8 mouse cellular contexts compared by ENCODE assay signal in genomic region chr2:33559752-33560151, GRCm38 (mm10).
DNase-seq lines count a peak whose midpoint lies in the region; ATAC-seq and TF ChIP-seq lines count a peak whose summit lies in the region.

No protein-coding gene starts in this region.

- H3K4me2 ChIP-seq in hindbrain, embryonic 16.5 days (ENCODE audit: low read length) = 0 out of 2 replicates have a peak overlapping the region, but pooled peaks have one; percentile 13

- no peaks in the 10 kb centered on the region for H3K36me3 ChIP-seq in C2C12 (ENCODE audit: control insufficient read depth, insufficient read depth)
- H3K36me3 ChIP-seq in hindbrain, embryonic 16.5 days (ENCODE audit: control insufficient read depth, insufficient read depth, low read length) = no peaks in the 10 kb centered on the region

- no peaks in the 10 kb centered on the region for H3K79me3 ChIP-seq in C2C12 (ENCODE audit: low read depth)

- ATAC-seq in hindbrain, embryonic 16.5 days = 0 out of 2 replicates have a peak, but pooled peaks have one; percentile 6
- ATAC-seq in erythroblast, adult 5-6 weeks (replicated peaks; ENCODE audit: low FRiP score, poor library complexity, severe bottlenecking) = no peak

- no peaks in the 10 kb centered on the region for H3K9me3 ChIP-seq in hindbrain, embryonic 16.5 days (ENCODE audit: control insufficient read depth, low read length)

- H3K79me2 ChIP-seq in C2C12 (ENCODE audit: control insufficient read depth, insufficient read depth) = no peaks in the 10 kb centered on the region

- peaks cover 67% of the 10 kb centered on the region for H3K27me3 ChIP-seq in C2C12 (ENCODE audit: control insufficient read depth, insufficient read depth, insufficient read length)
- H3K27me3 ChIP-seq in hindbrain, embryonic 16.5 days (replicated peaks; ENCODE audit: control insufficient read depth, insufficient read depth, low read length) = no peaks in the 10 kb centered on the region; the same call in 1 of the 2 replicates

- H3K9ac ChIP-seq in hindbrain, embryonic 16.5 days (ENCODE audit: low read depth, low read length) = 0 out of 2 replicates have a peak overlapping the region, but pooled peaks have one; percentile 18

- peak overlapping the region; percentile 9; the same call in 1 of the 2 replicates for H3K27ac ChIP-seq in hindbrain, embryonic 16.5 days (ENCODE audit: low read depth, low read length)

- TF ChIP-seq CTCF in C2C12 (IDR thresholded peaks at IDR 0.05; ENCODE audit: control insufficient read depth, insufficient read depth, insufficient read length) = peak; percentile 35

- no peak overlapping the region for H3ac ChIP-seq in C2C12 (ENCODE audit: control insufficient read depth, insufficient read length, low read depth)

- H3K4me1 ChIP-seq in hindbrain, embryonic 16.5 days (ENCODE audit: control insufficient read depth, insufficient read depth, low read depth, low read length) = peaks cover 3% of the 10 kb centered on the region; the same call in 1 of the 2 replicates

- WGBS in hindbrain, embryonic 16.5 days = 10% methylated on average over 6 of the region's 6 CpGs

- peak; percentile 49 for DNase-seq in gastrocnemius, postnatal 14 days
- DNase-seq in gastrocnemius, adult 8-10 months (ENCODE audit: low spot score in 2 of 2) = no peak
- DNase-seq in brain, adult 2 months (ENCODE audit: low read depth, low spot score) = peak; percentile 61
- DNase-seq in left cerebral cortex, postnatal 4 days = peak; percentile 64
- DNase-seq in retina, embryonic 14.5 days (ENCODE audit: low spot score) = peak; percentile 77

- H3K4me3 ChIP-seq in C2C12 (ENCODE audit: insufficient read depth, poor library complexity, severe bottlenecking) = no peak overlapping the region
- H3K4me3 ChIP-seq in hindbrain, embryonic 16.5 days (ENCODE audit: low read length) = no peak overlapping the region

- intact Hi-C loops in gastrocnemius, postnatal 14 days (cut with DNase I; ENCODE audit: low total_unique reads) = loop anchor here (1.0 kb wide), 1 partner anchor 72 kb away; no protein-coding TSS in a partner anchor
- intact Hi-C loops in left cerebral cortex, postnatal 4 days (cut with DNase I) = loop anchor here (5.0 kb wide), 1 partner anchor 72 kb away; no protein-coding TSS in a partner anchor

TF ChIP-seq in C2C12, 6 proteins besides CTCF, POLR2A, EP300 and RAD21:
- no peak for TF ChIP-seq MYOD1 (IDR thresholded peaks at IDR 0.05; ENCODE audit: control insufficient read depth, insufficient read length, low read depth)
- no peak for TF ChIP-seq CEBPB (IDR thresholded peaks at IDR 0.05; ENCODE audit: low read depth)
- TF ChIP-seq MAX (IDR thresholded peaks at IDR 0.05) = no peak
- no peak for TF ChIP-seq USF1 (IDR thresholded peaks at IDR 0.05; ENCODE audit: low read depth)
- no peak for TF ChIP-seq FOSL1 (IDR thresholded peaks at IDR 0.05; ENCODE audit: insufficient read depth, low read length, poor library complexity, severe bottlenecking)
- TF ChIP-seq MYOG (IDR thresholded peaks at IDR 0.05; ENCODE audit: control insufficient read depth, extremely low read depth, insufficient read length) = no peak

Comparison
In these comparisons a context has a peak if more than half of its experiments do, and no peak if none do; other contexts are left out.
1. DNase-seq: peak in gastrocnemius, postnatal 14 days (single experiment), brain, adult 2 months (single experiment), left cerebral cortex, postnatal 4 days (single experiment) and retina, embryonic 14.5 days (single experiment); none in gastrocnemius, adult 8-10 months (0 of 2).